In the genomic region with DNA sequence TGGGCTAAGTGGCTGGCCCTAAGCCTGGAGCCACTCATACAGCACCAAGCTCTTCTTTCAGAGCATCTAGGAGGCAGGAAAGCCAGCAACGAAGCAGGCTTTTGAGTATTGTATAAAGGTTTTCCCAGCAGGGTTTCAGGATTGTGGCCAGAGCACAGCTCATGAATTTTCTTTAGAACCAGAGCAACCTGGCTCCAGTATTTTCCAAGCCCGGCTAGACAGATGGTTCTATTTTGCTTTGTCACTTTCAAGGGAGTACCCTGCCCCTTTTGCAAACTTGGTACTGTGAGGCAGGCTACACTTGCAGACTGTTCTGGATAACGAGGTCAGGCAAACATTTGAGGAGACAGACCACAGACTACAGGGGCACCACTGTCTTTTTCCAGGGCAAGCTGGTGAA, we compare ENCODE assay signal across 12 mouse cellular contexts. TPM values are rescaled to one million over a fixed set of nuclear protein-coding genes. Genes with fewer than 3 reads are reported as not detected.
DNase-seq lines count a peak whose midpoint lies in the region; ATAC-seq and TF ChIP-seq lines count a peak whose summit lies in the region.
"Had no signal": no experiment of that assay in that cellular context is flagged by ENCODE, and none has a peak within 500 bp of the region (broad histone marks: within the 10 kb centered on the region; RNA-seq: fewer than 3 reads in every experiment).

No protein-coding gene starts in this region.

- H3K4me2 ChIP-seq in heart, embryonic 14.5 days (ENCODE audit: low read length), result no peak overlapping the region
- H3K4me2 ChIP-seq: embryonic facial prominence, embryonic 15.5 days had no signal

- H3K9me3 ChIP-seq in heart, embryonic 14.5 days (ENCODE audit: control insufficient read depth, low read length), result no peaks in the 10 kb centered on the region
- H3K9me3 ChIP-seq: embryonic facial prominence, embryonic 15.5 days had no signal

- no peaks in the 10 kb centered on the region for H3K36me3 ChIP-seq in heart, embryonic 14.5 days (ENCODE audit: control insufficient read depth, insufficient read depth, low read length)
- H3K36me3 ChIP-seq: embryonic facial prominence, embryonic 15.5 days had no signal

- intact Hi-C loops in heart, postnatal 36 days (cut with DNase I), result no loop called here
- intact Hi-C loops in gastrocnemius, postnatal 14 days (cut with DNase I; ENCODE audit: low total_unique reads), result no loop called here

- no peak for DNase-seq in heart, postnatal 36 days
- peak; percentile 74 for DNase-seq in brain, embryonic 14.5 days (ENCODE audit: low read depth)
- DNase-seq in cerebellum, postnatal 14 days, result peak; percentile 40 to 55
- peak; percentile 18 to 20 for DNase-seq in layer of hippocampus, adult 8-10 months (ENCODE audit: low spot score in 2 of 2)
- no peak for DNase-seq in gastrocnemius, postnatal 14 days
- no peak for DNase-seq in adrenal gland, postnatal 14 days
- DNase-seq: adrenal gland, adult 8-10 months; heart, adult 2 months; kidney, adult 8-10 months had no signal

- H3K4me3 ChIP-seq in heart, embryonic 14.5 days (ENCODE audit: control insufficient read depth in 1 of 2, insufficient read depth in 1 of 2, low read depth in 1 of 2, low read length in 2 of 2), result no peak overlapping the region
- H3K4me3 ChIP-seq: embryonic facial prominence, embryonic 15.5 days; heart, adult 2 months had no signal

- TF ChIP-seq CTCF in brain, embryonic 14.5 days (IDR thresholded peaks at IDR 0.05; ENCODE audit: borderline replicate concordance, extremely low read depth, insufficient read depth, insufficient read length), result no peak

- ATAC-seq in heart, embryonic 14.5 days (ENCODE audit: insufficient number of reproducible peaks, insufficient read depth, low FRiP score, low read depth), result no peak
- ATAC-seq in CD4-positive, CD25-positive, alpha-beta regulatory T cell, adult 4 months, result no peak

- 42% methylated on average over 3 of the region's 3 CpGs for WGBS in heart, embryonic 14.5 days

- TF ChIP-seq POLR2A in brain, embryonic 14.5 days (IDR thresholded peaks at IDR 0.05; ENCODE audit: borderline replicate concordance, extremely low read depth, insufficient read depth, insufficient read length, poor library complexity, severe bottlenecking), result no peak

- H3K27ac ChIP-seq in heart, embryonic 14.5 days (replicated peaks in 1 of 2; ENCODE audit: control insufficient read depth in 1 of 2, insufficient read depth in 1 of 2, low read depth in 2 of 2, low read length in 2 of 2), result peak overlapping the region; percentile 19 to 37; a peak in 2 of 4 replicates
- H3K27ac ChIP-seq: embryonic facial prominence, embryonic 15.5 days; heart, adult 2 months had no signal

- no peak overlapping the region for H3K9ac ChIP-seq in heart, embryonic 14.5 days (ENCODE audit: low read length)
- H3K9ac ChIP-seq: embryonic facial prominence, embryonic 15.5 days had no signal

- H3K4me1 ChIP-seq in heart, embryonic 14.5 days (ENCODE audit: control insufficient read depth in 2 of 2, insufficient read depth in 2 of 2, low read length in 2 of 2), result no peaks in the 10 kb centered on the region

- H3K27me3 ChIP-seq in heart, embryonic 14.5 days (ENCODE audit: control insufficient read depth, insufficient read depth, low read length), result no peaks in the 10 kb centered on the region
- H3K27me3 ChIP-seq: embryonic facial prominence, embryonic 15.5 days had no signal

RNA-seq across cellular contexts. Expression of gene Papss2, which starts 40.3 kb away (rescaled TPM):
- 10.3 TPM in 2 replicates for polyA plus RNA-seq in heart, embryonic 14.5 days (2014; fragmentation: Nextera tagmentation; extraction: Ambion mirVana)
- total RNA-seq in heart, postnatal 36 days (2021), result 10 to 100 TPM; 12.9 to 15.2 TPM
- 0.59 and 1.5 TPM in 2 replicates for polyA plus RNA-seq in brain, embryonic 14.5 days (2012; rRNA removed)
- 10 to 100 TPM; 12.3 to 14.8 (median 14.2) TPM for total RNA-seq in layer of hippocampus, adult 8-10 months (2022)
- 10 to 100 TPM; 11.3 to 13.8 TPM for total RNA-seq in gastrocnemius, postnatal 14 days (2021)
- under 1 TPM; 0.16 to 0.35 TPM for polyA plus RNA-seq in CD4-positive, CD25-positive, alpha-beta regulatory T cell, adult 4 months (2017; shearing (Covaris generic))
- total RNA-seq in adrenal gland, postnatal 14 days (2021), result 27.7 and 36.4 TPM in 2 replicates

Comparison
In these comparisons a context has a peak if more than half of its experiments do, and no peak if none do; other contexts are left out.
1. DNase-seq: peak in brain, embryonic 14.5 days (single experiment), cerebellum, postnatal 14 days (2 of 2) and layer of hippocampus, adult 8-10 months (2 of 2); none in heart, postnatal 36 days (0 of 2), gastrocnemius, postnatal 14 days (single experiment) and adrenal gland, postnatal 14 days (single experiment).